Mouse (Mus musculus) midbrain, embryonic 14.5 days (tissue): ENCODE results near the gene Akap2. TPM values are rescaled to one million over a fixed set of nuclear protein-coding genes. Genes with fewer than 3 reads are reported as not detected.

Source experiments
- ATAC-seq: fragments of 200-750 bp; cut with Nextera tagmentation; 2 replicates; pipeline ENCODE4 v1.8.0; 2017; ENCODE audit warnings: moderate number of reproducible peaks, moderate library complexity; ENCODE audit not compliant: low FRiP score, low TSS enrichment
- DNase-seq: peaks from one replicate; pipeline ENCODE4 v3.0.0-alpha.2; 2015
- H3K27ac ChIP-seq: fragments of 300-500 bp; sonication (generic); replicated peaks from 2 replicates; pipeline ENCODE4 v1.5.1; 2014; ENCODE audit warnings: mild to moderate bottlenecking, low read depth, low read length, moderate library complexity
- H3K27me3 ChIP-seq: fragments of 300-500 bp; sonication (generic); 2 replicates; pipeline ENCODE4 v1.6.1; 2014; ENCODE audit warnings: low read length, control low read depth, mixed read lengths; ENCODE audit not compliant: control insufficient read depth, insufficient read depth
- H3K36me3 ChIP-seq: fragments of 300-500 bp; sonication (generic); 2 replicates; pipeline ENCODE4 v1.6.1; 2014; ENCODE audit warnings: low read length, control low read depth; ENCODE audit not compliant: control insufficient read depth, insufficient read depth
- H3K4me1 ChIP-seq: fragments of 300-500 bp; sonication (generic); 2 replicates; pipeline ENCODE4 v1.6.1; 2014; ENCODE audit warnings: mild to moderate bottlenecking, antibody characterized with exemption, low read length, control low read depth; ENCODE audit not compliant: control insufficient read depth, insufficient read depth
- H3K4me2 ChIP-seq: fragments of 300-500 bp; sonication (generic); 2 replicates; pipeline ENCODE4 v1.6.1; 2014; ENCODE audit warnings: mild to moderate bottlenecking, low read length, moderate library complexity
- H3K4me3 ChIP-seq: fragments of 300-500 bp; sonication (generic); replicated peaks from 2 replicates; pipeline ENCODE4 v1.5.1; 2014; ENCODE audit warnings: low read depth, low read length
- H3K9ac ChIP-seq: fragments of 300-500 bp; sonication (generic); replicated peaks from 2 replicates; pipeline ENCODE4 v1.6.1; 2014; ENCODE audit warnings: mild to moderate bottlenecking, low read length, moderate library complexity
- H3K9me3 ChIP-seq: fragments of 300-500 bp; sonication (generic); 2 replicates; pipeline ENCODE4 v1.6.1; 2016; ENCODE audit warnings: low read length, control low read depth, mixed read lengths; ENCODE audit not compliant: control insufficient read depth
- WGBS: fragments of 180-500 bp; shearing (Covaris S2); extraction: QIAGEN DNeasy Blood & Tissue Kit; methylation state at CpG from one replicate; pipeline ENCODE4 v1.1.7; 2014; 5-methylcytosine and 5-hydroxymethylcytosine counted together
- polyA plus RNA-seq: library from polyadenylated mRNA; unstranded; fragments of >200 nt; fragmentation: Nextera tagmentation; extraction: Ambion mirVana; gene quantifications from 2 replicates; pipeline ENCODE4 v1.2.1, GENCODE M21; 2014

Akap2 gene
- polyA plus RNA-seq, 1 experiment from 2014 or later = 10.6 TPM

- Histone ChIP-seq H3K4me2 (no peak overlapping the region), H3K27me3 (no peaks in the 10 kb centered on the region), H3K9ac (no peak overlapping the region), H3K27ac (no peak overlapping the region), H3K36me3 (no peaks in the 10 kb centered on the region), H3K4me3 (no peak overlapping the region), H3K4me1 (0 out of 2 replicates have a peak, but pooled peaks cover 2% of the 10 kb centered on the region), H3K9me3 (no peaks in the 10 kb centered on the region)
- no peak for ATAC-seq
- no peak for DNase-seq
- WGBS = 38% methylated on average over 1 of the region's 1 CpGs
These were observed 26.7 kb upstream of the Akap2 start for GRCm38 (mm10) chr4:57690805-57691204.

- 88% methylated on average over 5 of the region's 5 CpGs for WGBS
- DNase-seq (no peak), ATAC-seq (no peak)
These were observed 22.9 kb upstream of the Akap2 start for GRCm38 (mm10) chr4:57694356-57695136.

GRCm38 (mm10) chr4:57696955-57697354 lies 20.5 kb upstream of the Akap2 start:
- H3K4me2 ChIP-seq = no peak overlapping the region
- no peak overlapping the region for H3K27ac ChIP-seq
- H3K9ac ChIP-seq = no peak overlapping the region
- no peaks in the 10 kb centered on the region for H3K36me3 ChIP-seq
- no peak for DNase-seq
- 96% methylated on average over 11 of the region's 11 CpGs for WGBS
- no peaks in the 10 kb centered on the region for H3K9me3 ChIP-seq
- no peak for ATAC-seq
- H3K4me3 ChIP-seq = no peak overlapping the region
- H3K4me1 ChIP-seq = no peaks in the 10 kb centered on the region
- H3K27me3 ChIP-seq = no peaks in the 10 kb centered on the region

More at GRCm38 (mm10) chr4:57694356-57695136, 22.9 kb upstream of the Akap2 start:
- Histone ChIP-seq H3K4me2 (no peak overlapping the region), H3K36me3 (no peaks in the 10 kb centered on the region), H3K9ac (no peak overlapping the region), H3K9me3 (no peaks in the 10 kb centered on the region), H3K27me3 (no peaks in the 10 kb centered on the region), H3K4me3 (no peak overlapping the region), H3K4me1 (no peaks in the 10 kb centered on the region), H3K27ac (no peak overlapping the region)

GRCm38 (mm10) chr4:57697918-57698611 lies 19.4 kb upstream of the Akap2 start:
- 89% methylated on average over 12 of the region's 12 CpGs for WGBS
- no peak overlapping the region for H3K4me3 ChIP-seq
- H3K36me3 ChIP-seq = no peaks in the 10 kb centered on the region
- DNase-seq (no peak), ATAC-seq (no peak)
- H3K27me3 ChIP-seq = no peaks in the 10 kb centered on the region
- no peak overlapping the region for H3K9ac ChIP-seq
- no peak overlapping the region for H3K27ac ChIP-seq
- no peaks in the 10 kb centered on the region for H3K9me3 ChIP-seq
- no peak overlapping the region for H3K4me2 ChIP-seq
- H3K4me1 ChIP-seq = no peaks in the 10 kb centered on the region

- H3K4me2 ChIP-seq = no peak overlapping the region
- no peaks in the 10 kb centered on the region for H3K27me3 ChIP-seq
- DNase-seq = no peak
- H3K27ac ChIP-seq = no peak overlapping the region
- no peak for ATAC-seq
- H3K9me3 ChIP-seq = no peaks in the 10 kb centered on the region
- 90% methylated on average over 5 of the region's 5 CpGs for WGBS
- H3K4me1 ChIP-seq = no peaks in the 10 kb centered on the region
- H3K9ac ChIP-seq = no peak overlapping the region
- no peaks in the 10 kb centered on the region for H3K36me3 ChIP-seq
- H3K4me3 ChIP-seq = no peak overlapping the region
These were observed 15.9 kb upstream of the Akap2 start for GRCm38 (mm10) chr4:57701576-57701975.

- WGBS = 73% methylated on average over 11 of the region's 11 CpGs
- H3K4me3 ChIP-seq = no peak overlapping the region
- DNase-seq (no peak), ATAC-seq (no peak)
- no peaks in the 10 kb centered on the region for H3K27me3 ChIP-seq
- H3K27ac ChIP-seq = no peak overlapping the region
- H3K9ac ChIP-seq = no peak overlapping the region
- H3K9me3 ChIP-seq = no peaks in the 10 kb centered on the region
- no peak overlapping the region for H3K4me2 ChIP-seq
- no peaks in the 10 kb centered on the region for H3K4me1 ChIP-seq
- no peaks in the 10 kb centered on the region for H3K36me3 ChIP-seq
These were observed 13.6 kb upstream of the Akap2 start for GRCm38 (mm10) chr4:57703574-57704470.

- no peaks in the 10 kb centered on the region for H3K9me3 ChIP-seq
- H3K36me3 ChIP-seq = no peaks in the 10 kb centered on the region
- H3K4me3 ChIP-seq = no peak overlapping the region
- H3K4me1 ChIP-seq = no peaks in the 10 kb centered on the region
- 92% methylated on average over 7 of the region's 7 CpGs for WGBS
- no peak overlapping the region for H3K27ac ChIP-seq
- DNase-seq (no peak), ATAC-seq (no peak)
- H3K4me2 ChIP-seq = no peak overlapping the region
- no peak overlapping the region for H3K9ac ChIP-seq
- H3K27me3 ChIP-seq = no peaks in the 10 kb centered on the region
These were observed 12.9 kb upstream of the Akap2 start for GRCm38 (mm10) chr4:57704575-57704974.

- no peak for ATAC-seq
These were observed 1.6 kb upstream of the Akap2 start for GRCm38 (mm10) chr4:57715849-57716248.

More at GRCm38 (mm10) chr4:57715849-57716248, 1.6 kb upstream of the Akap2 start:
- Histone ChIP-seq H3K9ac (no peak overlapping the region), H3K27ac (no peak overlapping the region), H3K36me3 (no peaks in the 10 kb centered on the region), H3K4me1 (no peaks in the 10 kb centered on the region), H3K4me3 (no peak overlapping the region), H3K9me3 (no peaks in the 10 kb centered on the region), H3K27me3 (no peaks in the 10 kb centered on the region), H3K4me2 (no peak overlapping the region)
- DNase-seq = no peak
